Mouse (Mus musculus) G1E (cell line): ENCODE data around the gene Actl6b. TPM values are rescaled to one million over a fixed set of nuclear protein-coding genes. Genes with fewer than 3 reads are reported as not detected.

Source experiments
- ATAC-seq: 2 replicates; pipeline ENCODE4 v1.8.0; 2016; ENCODE audit warnings: mild to moderate bottlenecking; ENCODE audit not compliant: insufficient number of reproducible peaks, poor library complexity, low FRiP score, severe bottlenecking; ENCODE audit errors: extremely low read depth
- DNase-seq: peaks from one replicate; pipeline ENCODE4 v3.0.0; 2012; ENCODE audit warnings: low spot score
- H3K27me3 ChIP-seq: 2 replicates; pipeline ENCODE4 v1.6.1; 2012; ENCODE audit warnings: mild to moderate bottlenecking, low read length, inconsistent platforms; ENCODE audit not compliant: insufficient read depth
- H3K36me3 ChIP-seq: replicated peaks from 2 replicates; pipeline ENCODE3; 2012; ENCODE audit warnings: mild to moderate bottlenecking, inconsistent platforms
- H3K4me1 ChIP-seq: 2 replicates; pipeline ENCODE4 v1.6.1; 2012; ENCODE audit warnings: low read depth, low read length, inconsistent platforms, mixed read lengths; ENCODE audit not compliant: insufficient read depth
- H3K4me3 ChIP-seq: 2 replicates; pipeline ENCODE4 v1.5.1; 2012; ENCODE audit warnings: low read depth, mild to moderate bottlenecking, inconsistent platforms, low read length, moderate library complexity, mixed read lengths
- H3K9me3 ChIP-seq: replicated peaks from 2 replicates; pipeline ENCODE4 v1.6.1; 2012; ENCODE audit warnings: inconsistent platforms
- CTCF ChIP-seq: IDR thresholded peaks from 2 replicates; pipeline ENCODE4 v1.5.1; 2012; ENCODE audit warnings: low read depth, low read length, inconsistent platforms, mixed read lengths
- GATA1 ChIP-seq: IDR thresholded peaks from 2 replicates; pipeline ENCODE4 v1.6.1; 2012; ENCODE audit warnings: borderline replicate concordance, low read length, inconsistent platforms, mixed read lengths
- GATA2 ChIP-seq: IDR thresholded peaks from 2 replicates; pipeline ENCODE4 v1.6.1; 2012; ENCODE audit warnings: low read depth, low read length, inconsistent platforms, borderline replicate concordance
- POLR2AphosphoS5 ChIP-seq: IDR thresholded peaks from 2 replicates; pipeline ENCODE4 v1.6.1; 2012; ENCODE audit warnings: low read depth, low read length, inconsistent platforms; ENCODE audit not compliant: insufficient replicate concordance
- TAL1 ChIP-seq: conservative IDR thresholded peaks from 2 replicates; pipeline ENCODE4 v1.6.1; 2012; ENCODE audit warnings: low read depth, low read length, inconsistent platforms, mixed read lengths
- polyA plus RNA-seq: library from polyadenylated mRNA; stranded (reverse); fragments of >175 nt; gene quantifications from 2 replicates; pipeline ENCODE4 v1.2.3, GENCODE M21; 2012
- total RNA-seq, 2 experiments: library from RNA; stranded (forward) in 1 of 2; stranded (reverse) in 1 of 2; fragments of 200-1000 nt in 1 of 2; fragments of >200 nt in 1 of 2; fragmentation: Nextera tagmentation in 1 of 2; gene quantifications; 2 replicates each; pipeline ENCODE4 v1.2.3; 2014 to 2017

Gene Actl6b
- total and polyA plus RNA-seq, 3 experiments: 0.11 TPM; not detected in 2

GRCm38 (mm10) chr5:137523396-137524250 lies 29.7 kb upstream of the Actl6b start:
- Histone ChIP-seq H3K36me3 (peaks cover 99% of the 10 kb centered on the region), H3K9me3 (no peaks in the 10 kb centered on the region), H3K27me3 (no peaks in the 10 kb centered on the region), H3K4me3 (peak overlapping the region; percentile 18; the same call in 1 of the 2 replicates), H3K4me1 (peaks cover 93% of the 10 kb centered on the region)
- TF ChIP-seq POLR2AphosphoS5 (0 out of 2 replicates have a peak, but pooled peaks have one; percentile 61), GATA1 (no peak)
- no peak for DNase-seq
- ATAC-seq: no peak

- ATAC-seq (no peak), DNase-seq (no peak)
- H3K4me3 ChIP-seq: peak overlapping the region; percentile 18; the same call in 1 of the 2 replicates
- H3K36me3 ChIP-seq: peaks cover 99% of the 10 kb centered on the region
- TF ChIP-seq TAL1 (no peak), POLR2AphosphoS5 (no peak), CTCF (no peak), GATA2 (no peak), GATA1 (no peak)
- H3K9me3 ChIP-seq: no peaks in the 10 kb centered on the region
- H3K27me3 ChIP-seq: no peaks in the 10 kb centered on the region
- peaks cover 93% of the 10 kb centered on the region for H3K4me1 ChIP-seq
Measured at GRCm38 (mm10) chr5:137524251-137524515, 29.1 kb upstream of the Actl6b start.

- TF ChIP-seq POLR2AphosphoS5 (no peak), GATA1 (no peak), TAL1 (no peak), CTCF (no peak), GATA2 (no peak)
- no peaks in the 10 kb centered on the region for H3K27me3 ChIP-seq
- ATAC-seq (no peak), DNase-seq (no peak)
- no peaks in the 10 kb centered on the region for H3K9me3 ChIP-seq
- peaks cover 99% of the 10 kb centered on the region for H3K36me3 ChIP-seq
- peaks cover 96% of the 10 kb centered on the region for H3K4me1 ChIP-seq
- H3K4me3 ChIP-seq: no peak overlapping the region; the same call in 1 of the 2 replicates
Measured at GRCm38 (mm10) chr5:137524671-137525070, 28.6 kb upstream of the Actl6b start.

- H3K9me3 ChIP-seq: no peaks in the 10 kb centered on the region
- peaks cover 99% of the 10 kb centered on the region for H3K4me1 ChIP-seq
- peak overlapping the region; percentile 62; the same call in 1 of the 2 replicates for H3K4me3 ChIP-seq
- no peaks in the 10 kb centered on the region for H3K27me3 ChIP-seq
- peaks cover 99% of the 10 kb centered on the region for H3K36me3 ChIP-seq
- DNase-seq (no peak), ATAC-seq (no peak)
- TF ChIP-seq TAL1 (no peak), CTCF (no peak), POLR2AphosphoS5 (no peak), GATA1 (no peak), GATA2 (no peak)
Measured at GRCm38 (mm10) chr5:137525511-137525910, 27.8 kb upstream of the Actl6b start.

GRCm38 (mm10) chr5:137526192-137526936 lies 27.0 kb upstream of the Actl6b start:
- Histone ChIP-seq H3K27me3 (no peaks in the 10 kb centered on the region), H3K4me1 (peaks cover 97% of the 10 kb centered on the region), H3K4me3 (peak overlapping the region; percentile 63; the same call in 1 of the 2 replicates), H3K9me3 (no peaks in the 10 kb centered on the region), H3K36me3 (peaks cover 94% of the 10 kb centered on the region)
- TF ChIP-seq GATA1 (no peak), POLR2AphosphoS5 (no peak), CTCF (no peak), TAL1 (no peak)
- DNase-seq (peak; percentile 87), ATAC-seq (peak; percentile 61; the same call in 1 of the 2 replicates)

GRCm38 (mm10) chr5:137527413-137527812 lies 25.9 kb upstream of the Actl6b start:
- Histone ChIP-seq H3K36me3 (peaks cover 90% of the 10 kb centered on the region), H3K27me3 (no peaks in the 10 kb centered on the region), H3K4me1 (peaks cover 93% of the 10 kb centered on the region), H3K9me3 (no peaks in the 10 kb centered on the region), H3K4me3 (peak overlapping the region; percentile 59; the same call in 1 of the 2 replicates)
- DNase-seq: peak; percentile 63
- ATAC-seq: no peak
- TF ChIP-seq GATA2 (no peak), POLR2AphosphoS5 (no peak), TAL1 (no peak), CTCF (no peak), GATA1 (no peak)
